Mouse (Mus musculus) liver, postnatal 0 days (tissue): ENCODE results near the gene Cwc22.

Experiments
- CTCF ChIP-seq: sonication (generic); IDR thresholded peaks from 2 replicates; pipeline ENCODE4 v1.5.1; 2016; ENCODE audit warnings: antibody characterized with exemption, low read depth
- EP300 ChIP-seq: IDR thresholded peaks from 2 replicates; pipeline ENCODE4 v1.6.1; 2016; ENCODE audit warnings: antibody characterized with exemption, low read depth, mild to moderate bottlenecking

DNA sequence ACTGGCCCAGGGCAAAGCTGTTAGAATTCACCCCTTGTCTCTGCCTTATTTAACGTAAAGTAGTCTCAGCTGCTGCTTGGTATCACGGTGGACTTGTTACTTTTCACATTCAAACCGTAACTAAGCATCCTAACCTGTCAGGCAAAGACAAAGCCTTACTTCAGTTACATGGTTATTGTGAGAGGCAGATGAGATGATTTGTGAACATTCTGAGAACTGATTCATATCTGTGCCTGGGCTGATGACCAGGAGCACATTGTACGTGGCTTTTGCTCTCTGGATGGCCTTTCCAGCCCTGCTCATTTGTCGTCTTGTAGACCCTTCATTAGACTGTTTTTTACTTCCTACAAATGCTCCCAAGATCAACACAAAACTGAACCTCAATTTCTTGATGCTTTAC is 34.5 kb upstream of the Cwc22 start:
- TF ChIP-seq CTCF (no peak), EP300 (no peak)
